Mouse (Mus musculus) stomach, postnatal 0 days (tissue): Measurements from ENCODE around the gene Stom. TPM values are rescaled to one million over a fixed set of nuclear protein-coding genes. Genes with fewer than 3 reads are reported as not detected.

Source experiments
- ATAC-seq: fragments of 200-750 bp; cut with Nextera tagmentation; 2 replicates; pipeline ENCODE4 v1.8.0; 2017; ENCODE audit not compliant: low FRiP score, low TSS enrichment
- DNase-seq: peaks from one replicate; pipeline ENCODE4 v3.0.0-alpha.2; 2016; ENCODE audit warnings: low spot score
- H3K27ac ChIP-seq: fragments of 300-500 bp; sonication (generic); replicated peaks from 2 replicates; pipeline ENCODE4 v1.5.1; 2014; ENCODE audit warnings: mild to moderate bottlenecking, control low read depth
- H3K27me3 ChIP-seq: fragments of 300-500 bp; sonication (generic); 2 replicates; pipeline ENCODE4 v1.6.1; 2014; ENCODE audit warnings: low read length; ENCODE audit not compliant: control insufficient read depth, insufficient read depth
- H3K36me3 ChIP-seq: fragments of 300-500 bp; sonication (generic); 2 replicates; pipeline ENCODE4 v1.6.1; 2014; ENCODE audit warnings: low read length, mixed read lengths; ENCODE audit not compliant: control insufficient read depth, insufficient read depth
- H3K4me1 ChIP-seq: fragments of 300-500 bp; sonication (generic); replicated peaks from 2 replicates; pipeline ENCODE4 v1.6.1; 2014; ENCODE audit warnings: antibody characterized with exemption; ENCODE audit not compliant: control insufficient read depth, insufficient read depth
- H3K4me2 ChIP-seq: fragments of 300-500 bp; sonication (generic); replicated peaks from 2 replicates; pipeline ENCODE4 v1.6.1; 2014; ENCODE audit warnings: low read depth, mild to moderate bottlenecking, control low read depth, moderate library complexity
- H3K4me3 ChIP-seq: fragments of 300-500 bp; sonication (generic); 2 replicates; pipeline ENCODE4 v1.5.1; 2014; ENCODE audit warnings: low read depth, low read length, control low read depth
- H3K9ac ChIP-seq: fragments of 300-500 bp; sonication (generic); 2 replicates; pipeline ENCODE4 v1.6.1; 2014; ENCODE audit warnings: mild to moderate bottlenecking, low read length, control low read depth, mixed read lengths
- H3K9me3 ChIP-seq: fragments of 300-500 bp; sonication (generic); 2 replicates; pipeline ENCODE4 v1.6.1; 2016; ENCODE audit warnings: low read length; ENCODE audit not compliant: control insufficient read depth
- CTCF ChIP-seq: IDR thresholded peaks from 2 replicates; pipeline ENCODE4 v1.5.1; 2016; ENCODE audit warnings: antibody characterized with exemption, low read depth, mild to moderate bottlenecking, moderate library complexity
- EP300 ChIP-seq: optimal IDR thresholded peaks from 2 replicates; pipeline ENCODE3; 2016; ENCODE audit warnings: antibody characterized with exemption
- WGBS: fragments of 180-500 bp; shearing (Covaris S2); extraction: QIAGEN DNeasy Blood & Tissue Kit; methylation state at CpG from one replicate; pipeline ENCODE4 v1.1.7; 2014; 5-methylcytosine and 5-hydroxymethylcytosine counted together
- polyA plus RNA-seq: library from polyadenylated mRNA; unstranded; fragments of >200 nt; fragmentation: Nextera tagmentation; extraction: Ambion mirVana; gene quantifications from 2 replicates; pipeline ENCODE4 v1.2.1, GENCODE M21; 2015

Stom gene
- polyA plus RNA-seq, 1 experiment from 2014 or later = 53.5 TPM

GRCm38 (mm10) chr2:35327583-35327982 is 9.2 kb downstream of the Stom start:
- Histone ChIP-seq H3K27ac (no peak overlapping the region), H3K9ac (no peak overlapping the region), H3K27me3 (no peaks in the 10 kb centered on the region; the same call in 1 of the 2 replicates), H3K4me2 (no peak overlapping the region), H3K9me3 (no peaks in the 10 kb centered on the region), H3K36me3 (peaks cover 6% of the 10 kb centered on the region; the same call in 1 of the 2 replicates), H3K4me1 (no peaks in the 10 kb centered on the region; the same call in 1 of the 2 replicates), H3K4me3 (no peak overlapping the region)
- 53% methylated on average over 10 of the region's 10 CpGs for WGBS
- TF ChIP-seq EP300 = no peak
- TF ChIP-seq CTCF = no peak
- DNase-seq (no peak), ATAC-seq (no peak)

- Histone ChIP-seq H3K4me1 (no peaks in the 10 kb centered on the region; the same call in 1 of the 2 replicates), H3K36me3 (peaks cover 6% of the 10 kb centered on the region; the same call in 1 of the 2 replicates), H3K27ac (no peak overlapping the region), H3K9ac (no peak overlapping the region), H3K4me2 (no peak overlapping the region), H3K27me3 (no peaks in the 10 kb centered on the region; the same call in 1 of the 2 replicates), H3K9me3 (no peaks in the 10 kb centered on the region), H3K4me3 (no peak overlapping the region)
- TF ChIP-seq EP300 = no peak
- no peak for TF ChIP-seq CTCF
- DNase-seq = no peak
- 51% methylated on average over 1 of the region's 1 CpGs for WGBS
- no peak for ATAC-seq
Observed at GRCm38 (mm10) chr2:35326931-35327330, 9.8 kb downstream of the Stom start.

- ATAC-seq = no peak
- Histone ChIP-seq H3K4me2 (no peak overlapping the region), H3K27me3 (no peaks in the 10 kb centered on the region; the same call in 1 of the 2 replicates), H3K36me3 (peaks cover 6% of the 10 kb centered on the region; the same call in 1 of the 2 replicates), H3K9ac (no peak overlapping the region), H3K4me1 (no peaks in the 10 kb centered on the region; the same call in 1 of the 2 replicates), H3K27ac (no peak overlapping the region), H3K4me3 (no peak overlapping the region), H3K9me3 (no peaks in the 10 kb centered on the region)
- no peak for DNase-seq
- TF ChIP-seq CTCF = no peak
- no peak for TF ChIP-seq EP300
- WGBS = 56% methylated on average over 10 of the region's 10 CpGs
Observed at GRCm38 (mm10) chr2:35325930-35326329, 10.8 kb downstream of the Stom start.

- 36% methylated on average over 10 of the region's 10 CpGs for WGBS
- H3K9ac ChIP-seq = 0 out of 2 replicates have a peak overlapping the region, but pooled peaks have one; percentile 31
- H3K4me2 ChIP-seq = peak overlapping the region; percentile 8; the same call in 1 of the 2 replicates
- no peaks in the 10 kb centered on the region; the same call in 1 of the 2 replicates for H3K27me3 ChIP-seq
- peak overlapping the region; percentile 81 for H3K27ac ChIP-seq
- no peaks in the 10 kb centered on the region; the same call in 1 of the 2 replicates for H3K4me1 ChIP-seq
- no peak overlapping the region for H3K4me3 ChIP-seq
- TF ChIP-seq EP300 = no peak
- DNase-seq (peak; percentile 89), ATAC-seq (peak; percentile 92)
- H3K9me3 ChIP-seq = no peaks in the 10 kb centered on the region
- peaks cover 16% of the 10 kb centered on the region for H3K36me3 ChIP-seq
Observed at GRCm38 (mm10) chr2:35322404-35323164, 14.2 kb downstream of the Stom start.

GRCm38 (mm10) chr2:35320399-35320798 is 16.4 kb downstream of the Stom start:
- no peak overlapping the region for H3K4me3 ChIP-seq

GRCm38 (mm10) chr2:35318405-35318804 is 18.4 kb downstream of the Stom start:
- H3K27me3 ChIP-seq = no peaks in the 10 kb centered on the region
- TF ChIP-seq EP300 = no peak
- TF ChIP-seq CTCF = no peak
- H3K36me3 ChIP-seq = peaks cover 14% of the 10 kb centered on the region
- H3K4me1 ChIP-seq = no peaks in the 10 kb centered on the region
- no peak overlapping the region for H3K9ac ChIP-seq
- WGBS = 82% methylated on average over 12 of the region's 12 CpGs
- H3K4me3 ChIP-seq = no peak overlapping the region
- no peak overlapping the region for H3K27ac ChIP-seq
- no peak overlapping the region for H3K4me2 ChIP-seq
- no peaks in the 10 kb centered on the region for H3K9me3 ChIP-seq
- no peak for DNase-seq
- no peak for ATAC-seq

More at GRCm38 (mm10) chr2:35320399-35320798, 16.4 kb downstream of the Stom start:
- TF ChIP-seq EP300 = no peak
- no peak for TF ChIP-seq CTCF
- Histone ChIP-seq H3K4me1 (no peaks in the 10 kb centered on the region), H3K9me3 (no peaks in the 10 kb centered on the region), H3K27ac (no peak overlapping the region), H3K4me2 (no peak overlapping the region), H3K36me3 (peaks cover 19% of the 10 kb centered on the region), H3K27me3 (no peaks in the 10 kb centered on the region), H3K9ac (no peak overlapping the region)
- WGBS = 90% methylated on average over 15 of the region's 15 CpGs
- ATAC-seq (no peak), DNase-seq (no peak)
